Comparison of ENCODE assay signal across 10 mouse cellular contexts in the genomic region with DNA sequence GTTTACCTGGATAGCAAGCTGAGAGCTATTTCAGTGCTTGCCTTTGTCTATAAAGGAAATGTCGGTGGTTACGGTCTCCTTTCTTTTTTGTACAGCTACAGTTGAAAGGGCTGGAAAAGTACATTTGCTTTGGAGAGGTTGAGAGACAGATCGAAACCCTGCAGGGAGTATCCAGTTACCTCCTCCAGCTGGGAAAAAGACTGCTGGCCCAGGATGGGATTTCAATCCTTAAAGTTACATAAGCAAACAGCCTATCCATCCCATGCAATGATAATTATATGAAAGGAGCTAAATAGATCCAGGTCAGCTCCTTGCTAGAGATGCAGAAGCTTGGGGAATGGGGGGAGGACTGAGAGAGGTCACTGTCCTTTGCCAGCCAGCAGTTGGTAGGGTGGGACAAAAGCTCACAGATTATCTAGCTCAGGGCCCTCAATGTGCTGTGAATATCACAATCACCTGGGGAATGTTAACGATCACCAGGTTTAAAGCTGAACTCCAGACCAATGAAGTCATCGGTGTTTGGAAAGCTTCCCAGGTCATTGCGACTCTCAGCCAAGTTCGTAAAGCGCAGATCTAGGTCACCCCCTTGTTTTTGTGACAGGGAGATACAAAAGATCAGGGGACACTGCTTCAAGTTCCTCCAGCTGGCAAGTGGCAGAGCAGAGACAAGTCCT. TPM values are rescaled to one million over a fixed set of nuclear protein-coding genes. Genes with fewer than 3 reads are reported as not detected.
DNase-seq lines count a peak whose midpoint lies in the region; ATAC-seq lines count a peak whose summit lies in the region.
"Had no signal": no experiment of that assay in that cellular context is flagged by ENCODE, and none has a peak within 500 bp of the region (broad histone marks: within the 10 kb centered on the region; RNA-seq: fewer than 3 reads in every experiment).

No protein-coding gene starts in this region.

- intact Hi-C loops in left cerebral cortex, postnatal 14 days (cut with DNase I), result no loop called here

- WGBS in large intestine, adult 2 months, result 32% methylated on average over 8 of the region's 8 CpGs

- peak; percentile 17 to 28 for DNase-seq in left cerebral cortex, postnatal 14 days (ENCODE audit: low spot score in 2 of 2)
- no peak for DNase-seq in left cerebral cortex, adult 11 months (ENCODE audit: low spot score)
- DNase-seq in brain, adult 2 months (ENCODE audit: low read depth, low spot score), result peak; percentile 84
- DNase-seq in gastrocnemius, adult 8-10 months (ENCODE audit: low spot score in 2 of 2), result peak; percentile 12 to 30
- DNase-seq in large intestine, adult 2 months (ENCODE audit: low read depth, low spot score), result peak; percentile 19
- DNase-seq in frontal cortex, postnatal 14 days (ENCODE audit: low spot score in 2 of 2), result no peak
- DNase-seq in urinary bladder, postnatal 10 days (ENCODE audit: low spot score), result no peak

- no peak for ATAC-seq in megakaryocyte, adult 5-6 weeks (ENCODE audit: poor library complexity, severe bottlenecking)
- ATAC-seq: Patski had no signal

RNA-seq across cellular contexts. Expression of gene BC035947, which starts 56.0 kb away (rescaled TPM):
- under 1 TPM in 1 of 2 experiments, not detected in 1; 0.11 TPM for total RNA-seq in left cerebral cortex, postnatal 14 days (2021)
- total RNA-seq in gastrocnemius, adult 8-10 months (2022), result under 1 TPM in 1 of 4 experiments, not detected in 3; 0.09 TPM
- polyA plus RNA-seq in large intestine, adult 2 months (2012; rRNA removed), result 1.1 and 3.5 TPM in 2 replicates
- total RNA-seq in megakaryocyte, adult 5-6 weeks (2015), result not detected in 2 replicates
- total RNA-seq in megakaryocyte, adult 5-6 weeks (2017), result not detected in 2 replicates
- total RNA-seq: hematopoietic stem cell, adult 5-6 weeks had no signal
- polyA plus RNA-seq: Patski had no signal

RNA-seq across cellular contexts. Expression of gene Mogat1, which starts 57.2 kb away (rescaled TPM):
- total RNA-seq in left cerebral cortex, postnatal 14 days (2021), result not detected
- under 1 TPM in 1 of 4 experiments, not detected in 3; 0.67 TPM for total RNA-seq in gastrocnemius, adult 8-10 months (2022)
- 0.98 and 1.9 TPM in 2 replicates for polyA plus RNA-seq in large intestine, adult 2 months (2012; rRNA removed)
- total RNA-seq in megakaryocyte, adult 5-6 weeks (2015), result not detected in 2 replicates
- total RNA-seq in megakaryocyte, adult 5-6 weeks (2017), result 0.69 TPM in 1 of 2 replicates, not detected in the other
- total RNA-seq: hematopoietic stem cell, adult 5-6 weeks had no signal
- polyA plus RNA-seq: Patski had no signal

Comparison
In these comparisons a context has a peak if more than half of its experiments do, and no peak if none do; other contexts are left out.
1. DNase-seq: peak in left cerebral cortex, postnatal 14 days (2 of 2), brain, adult 2 months (single experiment), gastrocnemius, adult 8-10 months (2 of 2) and large intestine, adult 2 months (single experiment); none in left cerebral cortex, adult 11 months (single experiment), frontal cortex, postnatal 14 days (0 of 2) and urinary bladder, postnatal 10 days (single experiment).